Mouse (Mus musculus) G1E-ER4 (cell line): ENCODE results near the gene Trim54. TPM values are rescaled to one million over a fixed set of nuclear protein-coding genes. Genes with fewer than 3 reads are reported as not detected.

ENCODE experiments used
- GATA1 ChIP-seq: IDR thresholded peaks from one replicate; pipeline ENCODE4 v1.8.0; 2012; ENCODE audit warnings: low read length, inconsistent platforms
- polyA plus RNA-seq: library from polyadenylated mRNA; stranded (reverse); fragments of >175 nt; gene quantifications from 2 replicates; pipeline ENCODE4 v1.2.3, GENCODE M21; 2012

The Trim54 gene
- polyA plus RNA-seq, 1 experiment = not detected

DNA sequence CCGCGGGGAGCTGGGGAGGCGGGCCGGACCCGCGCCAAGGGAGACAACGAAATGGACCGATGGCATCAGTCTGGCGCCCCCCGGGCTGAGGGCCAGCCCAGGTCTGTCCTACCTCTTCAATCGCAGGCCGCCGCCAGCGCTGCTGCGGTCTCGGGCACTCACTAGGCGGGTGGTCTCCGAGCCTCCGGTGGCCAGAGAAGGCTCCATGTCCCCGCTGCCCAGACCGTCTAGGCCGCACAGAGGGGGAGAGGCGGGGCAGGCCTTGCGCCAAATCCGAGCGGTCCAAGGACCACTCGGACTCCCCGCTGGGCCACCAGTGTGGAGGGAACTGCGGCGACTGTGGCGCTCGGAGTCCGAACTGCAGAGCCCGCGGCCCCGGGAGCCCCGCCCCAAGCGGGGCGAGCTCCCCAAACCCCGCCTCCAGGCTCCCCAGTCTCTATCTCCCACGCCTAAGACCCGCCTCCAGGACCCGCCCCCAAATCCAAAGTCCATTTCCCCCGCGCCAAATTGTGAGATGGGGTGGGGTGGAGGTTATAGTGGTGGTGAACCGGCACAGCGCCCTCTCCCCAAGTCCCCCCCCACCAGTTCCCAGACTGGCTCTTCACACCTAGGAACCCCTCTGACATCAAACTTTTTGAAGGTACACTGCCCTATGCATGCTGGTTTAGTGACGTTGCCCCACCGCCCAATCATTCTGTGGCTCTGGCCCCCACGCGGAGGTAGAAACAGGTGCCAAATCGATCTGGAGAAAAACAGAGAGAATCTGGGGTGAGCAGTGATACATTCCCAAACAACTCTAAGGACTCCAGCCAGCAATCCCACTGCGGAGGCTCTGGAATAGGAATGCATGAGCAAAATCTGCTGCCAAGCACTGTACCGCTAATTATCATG, 23.1 kb upstream of the Trim54 start:
- TF ChIP-seq GATA1 = no peak

- TF ChIP-seq GATA1 = no peak
Measured at GRCm38 (mm10) chr5:31094100-31094798, 22.3 kb upstream of the Trim54 start.

DNA sequence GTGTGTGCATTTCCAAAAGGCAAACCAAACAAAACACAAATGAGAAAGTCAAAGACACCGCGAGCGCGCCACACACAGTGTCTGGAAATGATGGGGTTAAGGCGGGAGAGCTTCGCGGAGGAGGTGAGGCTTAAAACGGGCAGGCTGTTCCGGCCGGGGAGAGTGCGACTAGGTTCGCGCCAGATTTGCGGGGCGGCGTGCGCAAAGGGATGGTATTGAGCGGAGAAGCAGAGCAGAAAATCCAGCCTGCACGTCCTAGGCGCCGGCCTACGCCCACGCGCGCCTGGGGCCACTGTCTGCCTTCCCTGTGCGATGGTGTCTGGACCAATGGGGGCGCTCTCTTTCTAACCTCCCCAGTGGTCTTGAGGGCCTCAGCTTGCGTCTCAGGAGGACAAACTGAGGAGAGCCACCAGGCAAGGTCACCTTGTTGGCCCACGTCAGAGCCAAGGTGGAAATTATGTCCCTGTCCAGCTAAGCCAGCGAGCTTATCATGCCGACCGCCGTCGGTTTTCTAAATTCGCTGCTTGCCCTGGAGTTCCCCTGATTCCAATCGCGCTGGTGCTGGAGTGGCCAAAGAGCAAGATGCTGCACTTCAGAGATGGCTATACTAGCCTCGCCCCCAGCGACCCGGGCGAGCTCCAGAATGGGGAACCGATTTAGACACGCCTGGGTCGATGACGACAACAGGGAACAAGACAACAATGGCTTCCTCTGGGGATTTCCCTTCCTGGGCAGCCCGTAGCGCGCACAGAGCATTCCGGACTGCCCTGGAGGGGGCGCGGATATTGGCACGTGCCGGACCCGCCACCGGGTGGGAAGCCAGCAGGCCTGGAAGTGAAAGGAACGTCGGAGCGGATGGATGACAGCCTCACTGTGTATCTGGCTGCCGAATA, 21.5 kb upstream of the Trim54 start:
- TF ChIP-seq GATA1 = no peak

DNA sequence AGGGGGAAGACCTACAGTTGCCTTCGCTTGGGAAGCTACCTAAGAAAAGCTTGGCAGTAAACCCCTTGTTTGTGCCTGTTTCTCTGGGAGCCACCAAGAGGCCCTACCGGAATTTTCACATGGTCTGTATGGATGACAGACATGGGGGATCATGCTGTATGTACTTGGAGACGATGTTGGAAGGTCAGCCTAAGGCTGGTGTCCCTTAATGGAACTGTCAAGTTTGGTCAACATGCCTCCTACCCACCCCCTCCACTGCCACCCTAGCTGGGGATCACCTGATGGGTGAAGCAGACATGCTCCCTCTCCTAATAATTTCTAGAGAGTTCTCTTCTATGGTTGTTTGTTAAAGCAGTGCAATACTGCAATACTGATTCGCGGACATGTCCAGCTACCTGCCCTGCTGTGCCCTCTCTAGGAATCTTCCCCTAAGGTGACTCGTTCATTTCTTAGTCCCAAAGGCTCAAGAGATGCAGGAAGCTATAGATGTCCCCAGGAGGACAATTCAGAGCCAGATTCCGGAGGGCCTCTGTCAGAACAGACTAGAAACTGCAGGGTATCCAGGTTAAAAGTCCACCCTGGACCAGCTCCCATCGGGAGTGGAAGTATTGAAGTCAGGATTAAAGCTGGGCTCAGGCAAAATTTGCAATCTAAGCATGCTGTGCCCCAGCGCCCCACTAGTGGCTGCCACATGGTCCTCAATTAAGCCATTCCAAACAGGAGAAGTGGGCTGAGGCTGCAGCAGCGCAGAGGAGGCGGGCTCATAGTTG, 20.6 kb upstream of the Trim54 start:
- no peak for TF ChIP-seq GATA1

GRCm38 (mm10) chr5:31105814-31106335, 10.6 kb upstream of the Trim54 start, which contains the start of gene Dnajc5g:
TSS of gene Dnajc5g (plus strand) at chr5:31106285.
- no peak for TF ChIP-seq GATA1

DNA sequence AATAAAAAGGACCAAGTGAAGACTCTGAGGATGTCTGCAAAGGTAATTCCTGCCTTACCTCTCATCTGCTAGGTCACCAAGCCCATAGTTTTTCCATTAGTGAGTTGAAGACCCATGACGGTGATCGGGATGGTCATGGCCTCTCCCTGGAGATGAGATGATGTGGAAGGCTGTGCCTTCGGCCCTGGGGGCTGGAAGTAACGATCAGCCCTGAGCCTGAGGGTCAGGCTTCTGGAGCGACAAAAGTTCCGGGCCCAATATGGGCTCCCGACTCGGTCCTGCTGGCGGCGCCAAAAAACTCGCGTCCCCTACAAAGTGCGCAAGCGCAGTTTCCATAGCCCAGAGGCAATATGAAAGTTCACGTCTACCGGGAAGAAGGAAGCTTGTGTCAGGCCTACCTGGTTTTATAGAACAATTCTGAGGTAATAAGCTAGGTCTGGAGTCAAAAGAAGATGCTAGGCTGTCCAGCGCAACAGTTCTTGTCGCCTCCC, 8.5 kb upstream of the Trim54 start, which contains the start of gene Slc30a3:
TSS of gene Slc30a3 (minus strand) at position 238 of the 491 bp plus-strand sequence.
- TF ChIP-seq GATA1 = no peak

DNA sequence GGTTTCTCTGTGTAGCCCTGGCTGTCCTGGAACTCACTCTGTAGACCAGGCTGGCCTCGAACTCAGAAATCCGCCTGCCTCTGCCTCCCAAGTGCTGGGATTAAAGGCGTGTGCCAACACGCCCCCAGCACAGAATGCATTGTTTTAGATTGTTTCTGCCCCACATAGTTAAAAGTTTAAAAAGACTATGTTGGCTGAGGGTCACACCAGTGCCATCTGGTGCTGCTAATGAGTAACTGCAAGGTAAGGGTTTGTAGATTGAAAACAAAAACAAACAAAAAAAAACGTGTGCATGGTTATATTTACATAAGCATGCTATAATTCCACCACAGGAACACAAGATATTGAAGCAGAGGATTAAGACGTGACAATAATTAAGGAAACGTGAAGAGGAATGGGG, 5.7 kb upstream of the Trim54 start:
- TF ChIP-seq GATA1 = no peak

DNA sequence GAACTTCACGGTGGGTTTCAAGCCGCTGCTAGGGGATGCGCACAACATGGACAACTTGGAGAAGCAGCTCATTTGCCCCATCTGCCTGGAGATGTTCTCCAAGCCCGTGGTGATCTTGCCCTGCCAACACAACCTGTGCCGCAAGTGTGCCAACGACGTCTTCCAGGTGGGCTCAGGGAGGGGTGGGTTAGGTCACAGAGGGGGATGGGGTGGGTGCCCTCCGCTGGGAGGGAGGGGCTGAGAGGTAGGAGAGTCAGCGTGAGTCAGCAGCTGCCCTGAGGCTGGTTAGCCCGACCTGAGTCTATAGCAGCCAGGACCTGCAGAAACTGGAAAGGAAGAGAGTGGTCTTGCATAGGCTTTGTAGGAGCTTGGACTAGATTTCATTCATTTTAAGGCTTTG, 400 bp downstream of the Trim54 start:
- TF ChIP-seq GATA1 = no peak

- no peak for TF ChIP-seq GATA1
Measured at GRCm38 (mm10) chr5:31121111-31121510, 4.6 kb downstream of the Trim54 start.

GRCm38 (mm10) chr5:31123481-31123880, 7.0 kb downstream of the Trim54 start:
- no peak for TF ChIP-seq GATA1

- TF ChIP-seq GATA1 = no peak
Measured at GRCm38 (mm10) chr5:31126050-31126449, 9.5 kb downstream of the Trim54 start.

DNA sequence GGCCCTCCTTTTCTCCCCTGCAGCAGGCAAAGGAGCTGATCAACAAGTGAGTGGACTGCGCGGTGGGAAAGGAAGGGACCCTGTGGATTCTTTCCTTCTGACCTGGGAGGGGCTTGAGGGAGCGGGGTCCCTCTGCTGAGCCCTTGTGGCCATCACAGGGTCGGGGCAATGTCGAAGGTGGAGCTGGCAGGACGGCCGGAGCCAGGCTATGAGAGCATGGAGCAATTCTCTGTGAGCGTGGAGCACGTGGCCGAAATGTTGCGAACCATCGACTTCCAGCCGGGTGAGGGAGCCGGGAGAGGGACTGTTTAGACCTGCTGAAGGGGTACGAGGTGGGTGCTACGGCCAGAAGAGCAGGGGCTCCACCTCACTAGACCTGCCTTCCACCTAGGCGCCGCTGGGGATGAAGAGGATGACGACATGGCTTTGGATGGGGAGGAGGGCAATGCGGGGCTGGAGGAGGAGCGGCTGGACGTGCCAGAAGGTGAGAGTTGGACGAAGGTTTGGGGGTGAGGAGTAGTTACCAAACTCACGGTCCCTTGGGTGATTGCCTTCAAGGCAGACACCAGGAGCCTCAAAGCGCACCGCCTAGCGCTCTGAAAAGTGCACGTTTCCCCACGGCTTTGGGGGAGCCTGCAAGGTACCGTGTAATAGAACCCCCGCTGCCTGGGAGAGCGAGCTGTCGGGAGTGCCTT, 20.4 kb downstream of the Trim54 start:
- TF ChIP-seq GATA1 = no peak

- TF ChIP-seq GATA1 = no peak
Measured at GRCm38 (mm10) chr5:31137658-31138057, 21.1 kb downstream of the Trim54 start.
